Mouse (Mus musculus) heart, postnatal 14 days (tissue): Measurements from ENCODE around the gene Btd. TPM values are rescaled to one million over a fixed set of nuclear protein-coding genes. Genes with fewer than 3 reads are reported as not detected.
A peak's percentile ranks its signal among the peaks of the same experiment; 100 is the strongest.

Experiments
- DNase-seq, 2 experiments: peaks; one replicate each; pipeline ENCODE4 v3.0.0; 2021 to 2022
- intact Hi-C: fragments of 180-260 bp; cut with DNase I; formaldehyde crosslinking; loops from one replicate; pipeline ENCODE4 v1.15.1; 2025
- total RNA-seq, 2 experiments: library from RNA; stranded (reverse); gene quantifications; 2 replicates each; pipeline ENCODE4 v1.2.3; 2021

Gene Btd
- total RNA-seq, 2 experiments from 2014 or later, result 11.0 to 13.8 TPM

DNA sequence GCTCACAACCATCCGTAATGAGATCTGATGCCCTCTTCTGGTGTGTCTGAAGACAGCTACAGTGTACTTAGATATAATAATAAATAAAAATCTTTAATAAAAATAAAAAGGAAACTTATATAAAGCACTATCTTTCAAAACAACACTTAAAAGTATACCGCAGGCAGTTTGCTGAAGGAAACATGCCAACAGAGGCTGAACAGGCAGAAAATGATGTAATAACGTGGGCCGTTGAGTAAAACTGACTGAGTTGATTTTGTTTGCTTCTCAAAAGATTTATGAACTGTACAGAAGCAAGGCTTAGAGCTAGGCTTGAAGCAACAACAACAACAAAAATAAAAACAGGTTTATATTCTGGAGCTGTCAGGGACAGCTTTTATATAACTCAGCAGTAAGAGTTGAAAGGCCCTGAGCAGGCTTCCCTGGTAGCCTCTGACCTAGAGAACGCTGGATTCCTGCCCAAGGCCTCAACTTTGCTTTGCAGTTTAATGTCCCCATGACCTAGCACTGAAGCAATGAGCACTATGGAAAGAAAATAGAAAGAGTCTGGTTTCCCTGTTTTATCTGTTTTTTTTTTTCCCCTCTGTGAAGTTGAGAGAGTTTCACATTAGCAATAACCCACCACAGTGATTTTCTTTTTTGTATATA lies 3.5 kb downstream of the Btd start:
- no peak for DNase-seq
- intact Hi-C loops, result no loop called here

DNA sequence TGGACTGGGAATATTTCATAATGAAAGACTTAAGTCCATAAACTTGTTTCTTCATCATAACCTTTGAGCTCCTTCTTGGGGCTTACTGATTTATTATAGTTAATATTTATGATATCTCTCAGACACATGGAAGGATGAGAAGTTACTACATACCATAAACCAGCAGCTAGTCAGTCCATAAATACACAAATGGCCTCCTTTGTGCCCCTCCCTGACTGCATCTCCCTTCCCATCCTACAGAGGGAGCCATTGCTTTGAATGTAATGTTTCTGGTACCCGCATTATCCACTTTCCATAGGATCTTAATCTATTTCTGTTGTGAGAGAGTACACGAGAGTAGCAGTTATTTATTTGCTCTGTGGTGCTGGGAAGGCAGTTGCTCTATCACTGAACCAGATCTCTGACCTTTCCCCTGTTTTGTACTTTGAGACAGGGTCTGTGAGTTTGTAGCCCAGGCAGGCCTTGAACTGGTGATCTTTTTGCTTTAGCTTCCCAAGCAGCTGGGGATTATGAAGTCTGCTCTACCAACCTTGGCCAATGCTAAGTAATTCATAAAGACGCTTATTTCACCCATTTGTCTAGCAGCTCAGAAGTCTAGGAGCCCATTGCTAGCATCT lies 4.2 kb downstream of the Btd start:
- intact Hi-C loops, result no loop called here
- DNase-seq, result no peak

GRCm38 (mm10) chr14:31645920-31646319 lies 5.1 kb downstream of the Btd start:
- intact Hi-C loops, result no loop called here
- no peak for DNase-seq

DNA sequence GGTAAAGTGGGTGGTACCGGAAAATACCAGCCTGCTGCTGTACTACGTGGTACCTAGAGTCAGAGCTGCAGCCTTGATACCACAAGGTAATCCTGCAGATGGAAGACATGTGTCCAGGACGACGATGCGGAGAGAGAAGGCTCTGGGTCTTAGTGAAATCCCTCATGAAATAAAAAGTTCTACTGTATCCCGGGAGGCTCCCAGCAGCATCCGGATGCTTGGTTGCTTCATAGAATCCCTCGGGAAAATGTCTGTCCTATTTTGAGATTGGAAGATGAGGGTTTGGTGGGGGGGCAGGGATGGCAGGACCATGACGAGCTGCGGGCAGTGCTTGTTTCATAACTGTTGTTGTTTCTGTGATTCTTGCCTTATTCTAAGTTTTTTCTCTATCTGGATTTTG lies 7.2 kb downstream of the Btd start:
- intact Hi-C loops, result no loop called here
- no peak for DNase-seq

DNA sequence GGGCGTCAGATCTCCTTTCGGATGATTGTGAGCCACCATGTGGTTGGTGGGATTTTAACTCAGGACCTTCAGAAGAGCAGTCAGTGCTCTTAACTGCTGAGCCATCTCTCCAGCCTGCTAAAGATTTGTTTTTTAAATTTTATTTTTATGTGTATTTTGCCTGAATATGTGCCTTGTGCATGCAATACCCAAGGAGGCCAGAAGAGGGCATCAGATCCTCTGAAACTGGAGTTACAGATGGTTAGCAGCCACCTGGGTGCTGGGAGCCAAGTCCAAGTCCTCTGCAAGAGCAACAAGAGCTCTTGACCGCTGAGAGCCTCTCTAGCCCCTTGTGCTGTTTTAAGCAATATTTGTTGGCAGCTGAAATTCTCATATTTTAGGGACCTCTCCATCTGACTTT lies 9.5 kb downstream of the Btd start:
- no peak for DNase-seq
- intact Hi-C loops, result no loop called here

DNA sequence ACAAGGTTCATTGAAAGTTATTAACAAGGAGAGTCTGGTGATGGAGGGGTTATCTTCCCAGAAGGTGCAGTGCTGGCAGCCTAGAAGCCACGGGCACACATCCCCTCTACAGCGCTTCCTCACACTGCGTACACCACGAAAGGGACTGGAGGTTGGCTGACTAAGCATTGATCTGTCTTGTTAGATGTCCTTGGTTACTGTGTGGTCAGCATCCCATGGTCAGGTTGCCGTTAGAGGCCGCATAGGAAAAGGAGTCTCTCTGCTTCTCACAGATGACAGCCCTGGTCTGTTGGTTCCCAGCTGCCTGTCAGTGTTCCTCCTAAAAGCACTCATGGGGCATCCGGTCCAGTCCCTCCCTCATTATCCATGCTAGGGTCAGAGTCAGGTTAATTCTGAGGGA lies 10.4 kb downstream of the Btd start:
- intact Hi-C loops, result no loop called here
- DNase-seq, result no peak

DNA sequence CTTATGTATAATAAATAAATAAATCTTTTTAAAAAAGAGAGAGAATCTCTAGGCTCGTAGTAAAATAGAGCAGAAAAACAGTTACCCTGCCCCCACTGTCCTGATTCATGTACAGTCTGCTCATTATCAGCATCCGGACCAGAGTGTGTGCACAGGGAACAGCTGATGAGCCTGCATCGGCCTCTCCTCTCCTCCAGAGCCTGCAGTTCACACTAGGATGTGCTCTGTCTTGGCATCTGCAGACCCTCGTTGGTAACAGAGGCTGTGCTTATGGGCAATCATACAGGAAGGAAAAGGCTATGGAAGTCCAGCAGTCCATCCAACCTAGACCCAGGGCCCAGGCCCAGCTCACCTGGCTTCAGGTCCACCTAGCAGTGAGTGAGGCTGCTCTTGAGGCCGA lies 11.3 kb downstream of the Btd start:
- intact Hi-C loops, result no loop called here

DNA sequence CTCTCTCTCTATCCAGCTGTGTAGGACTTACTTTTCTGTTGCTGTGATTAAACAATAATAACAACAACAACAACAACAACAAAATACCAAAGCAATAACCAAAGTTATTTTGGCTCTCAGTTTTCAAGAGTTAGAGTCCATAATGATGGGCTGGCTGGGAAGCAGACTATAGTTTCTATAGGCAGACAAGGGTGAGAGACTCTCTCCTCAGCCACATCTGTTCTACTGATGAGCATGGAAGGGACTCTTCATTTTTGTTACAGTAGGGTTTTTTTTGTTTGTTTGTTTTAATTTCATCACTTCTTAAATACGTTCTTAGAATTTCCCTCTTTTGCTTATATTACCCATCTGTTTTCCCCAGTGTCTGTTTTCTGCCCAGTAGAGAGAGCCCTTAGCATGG lies 11.8 kb downstream of the Btd start:
- no peak for DNase-seq
- intact Hi-C loops, result no loop called here

More for the DNA sequence above, 11.3 kb downstream of the Btd start:
- no peak for DNase-seq

DNA sequence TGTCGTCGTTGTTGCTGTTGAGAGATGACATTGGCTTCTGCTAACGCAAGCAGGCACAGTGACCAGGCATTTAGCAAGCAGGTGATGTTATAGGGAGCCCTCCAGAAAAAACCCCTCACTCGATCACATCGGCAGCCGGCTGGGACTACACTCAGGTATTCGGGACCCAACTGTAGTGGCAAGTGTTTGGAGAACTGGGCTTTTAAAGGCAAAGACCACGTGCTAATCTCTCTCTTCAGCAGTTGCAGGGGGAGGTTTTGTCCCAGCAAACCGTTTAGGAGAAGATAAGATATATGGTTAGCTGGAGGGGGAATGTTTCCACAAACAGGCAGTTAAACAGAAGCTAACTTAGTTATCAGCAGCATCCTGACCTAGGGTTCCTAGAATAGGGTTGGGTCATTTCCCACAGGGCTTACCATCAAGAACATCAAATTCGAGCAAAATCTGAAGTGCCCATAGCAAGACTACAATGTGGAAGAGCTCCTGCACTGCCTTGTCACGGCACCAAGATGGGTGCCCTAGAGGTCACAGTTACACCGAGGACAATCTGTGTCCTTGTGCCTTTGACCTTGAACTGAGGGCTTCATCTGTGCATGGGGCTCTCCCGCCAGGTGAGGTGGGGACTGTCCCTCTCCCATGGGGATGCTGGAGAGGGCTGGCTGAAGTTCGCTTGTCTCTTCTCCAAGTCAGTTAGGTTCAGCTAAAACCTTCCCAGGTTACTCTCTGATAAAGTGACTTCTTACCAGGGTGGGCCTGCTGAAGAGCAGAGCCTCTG lies 12.5 kb downstream of the Btd start:
- intact Hi-C loops, result no loop called here
- DNase-seq, result no peak

- no peak for DNase-seq
- intact Hi-C loops, result loop anchor here (5.0 kb wide), 1 partner anchor 287 kb away; no protein-coding TSS in a partner anchor
Measured at GRCm38 (mm10) chr14:31654816-31655215, 14.0 kb downstream of the Btd start.

GRCm38 (mm10) chr14:31655406-31655805 lies 14.6 kb downstream of the Btd start:
- intact Hi-C loops, result loop anchor here (5.0 kb wide), 1 partner anchor 287 kb away; no protein-coding TSS in a partner anchor
- no peak for DNase-seq

GRCm38 (mm10) chr14:31656386-31656785 lies 15.6 kb downstream of the Btd start:
- intact Hi-C loops, result loop anchor here (2.0 to 5.0 kb wide), 2 partner anchors 286 to 420 kb away; no protein-coding TSS in a partner anchor
- DNase-seq, result no peak

DNA sequence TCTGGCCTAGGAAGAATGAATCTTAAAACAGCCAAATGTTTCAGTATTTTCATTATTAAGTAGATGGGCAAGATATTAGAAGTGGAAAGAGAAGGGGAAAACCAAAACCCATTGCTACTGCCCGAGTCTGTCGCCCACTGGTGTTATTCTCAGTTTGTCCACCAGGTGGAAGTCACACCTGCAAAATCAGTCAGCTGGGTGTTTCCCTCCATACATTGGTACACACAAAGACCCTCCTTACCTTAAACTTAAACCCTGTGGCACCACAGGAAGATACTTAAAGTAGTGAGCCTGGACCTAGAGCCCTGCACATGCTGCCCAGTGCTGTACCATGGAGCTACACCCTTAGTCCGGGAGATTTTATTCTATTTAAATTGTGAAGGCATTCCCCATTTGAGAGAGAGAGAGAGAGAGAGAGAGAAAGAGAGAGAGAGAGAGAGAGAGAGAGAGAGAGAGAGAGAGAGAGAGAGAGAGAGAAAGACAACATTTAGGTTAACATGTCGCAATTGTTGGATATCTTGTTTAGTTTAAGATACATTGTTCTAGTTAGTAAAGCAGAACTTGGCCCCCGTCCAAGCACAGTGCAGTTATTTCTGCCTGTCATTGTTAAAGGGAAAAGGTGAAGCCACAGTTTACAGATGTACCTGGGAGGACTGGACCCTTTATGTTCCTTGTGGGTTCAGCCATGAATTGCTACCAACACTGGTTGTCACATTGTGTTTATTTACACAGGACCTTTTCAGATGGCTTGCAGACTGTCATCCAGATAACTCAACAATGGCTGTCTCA lies 16.2 kb downstream of the Btd start:
- peak; percentile 74 to 82 for DNase-seq
- intact Hi-C loops, result loop anchor here (1.0 to 5.0 kb wide), 3 partner anchors 133 to 420 kb away; no protein-coding TSS in a partner anchor

- intact Hi-C loops, result loop anchor here (5.0 kb wide), 1 partner anchor 284 kb away; no protein-coding TSS in a partner anchor
- no peak for DNase-seq
Measured at GRCm38 (mm10) chr14:31658126-31658680, 17.4 kb downstream of the Btd start.

- intact Hi-C loops, result loop anchor here (5.0 kb wide), 3 partner anchors 38 to 373 kb away; no protein-coding TSS in a partner anchor
- peak; percentile 53 to 62 for DNase-seq
Measured at GRCm38 (mm10) chr14:31659501-31660181, 18.8 kb downstream of the Btd start.

- intact Hi-C loops, result loop anchor here (5.0 kb wide), 2 partner anchors 37 to 372 kb away; no protein-coding TSS in a partner anchor
Measured at GRCm38 (mm10) chr14:31660312-31661093, 19.7 kb downstream of the Btd start.

GRCm38 (mm10) chr14:31661671-31662554 lies 21.1 kb downstream of the Btd start:
- peak; percentile 82 to 83 for DNase-seq
- intact Hi-C loops, result loop anchor here (5.0 kb wide), 2 partner anchors 35 to 370 kb away; no protein-coding TSS in a partner anchor

More at GRCm38 (mm10) chr14:31660312-31661093, 19.7 kb downstream of the Btd start:
- no peak for DNase-seq
